Comparison of ENCODE assay signal across 8 mouse cellular contexts in the genomic region with DNA sequence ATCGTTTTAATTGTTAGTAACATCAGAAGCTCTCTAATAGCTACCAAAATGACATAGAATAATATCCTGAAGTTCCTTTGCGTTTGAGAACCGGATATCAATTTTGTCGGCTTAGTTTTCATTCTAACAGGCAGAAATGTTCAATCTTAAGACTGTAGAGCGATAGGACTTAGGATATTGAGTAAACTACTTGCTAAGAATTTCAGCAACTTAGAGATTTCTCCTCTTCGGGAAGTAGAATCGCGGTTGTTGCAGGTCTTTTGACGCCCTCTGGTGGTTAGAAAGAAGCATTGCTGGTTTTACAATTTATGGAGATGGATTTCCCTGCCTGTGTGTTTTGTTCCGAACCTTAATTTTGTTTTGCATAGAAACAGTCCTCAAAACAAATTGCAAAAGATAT. TPM values are rescaled to one million over a fixed set of nuclear protein-coding genes. Genes with fewer than 3 reads are reported as not detected.
DNase-seq lines count a peak whose midpoint lies in the region; ATAC-seq and TF ChIP-seq lines count a peak whose summit lies in the region.

No protein-coding gene starts in this region.

- no peak overlapping the region for H3K27ac ChIP-seq in kidney, adult 2 months (ENCODE audit: insufficient read depth, low read depth, low read length)
- H3K27ac ChIP-seq in forebrain, postnatal 0 days (ENCODE audit: low read depth, low read length), result no peak overlapping the region

- no peaks in the 10 kb centered on the region for H3K36me3 ChIP-seq in kidney, adult 2 months (ENCODE audit: control insufficient read depth, insufficient read depth, low read length)
- H3K36me3 ChIP-seq in G1E (replicated peaks), result no peaks in the 10 kb centered on the region
- no peaks in the 10 kb centered on the region for H3K36me3 ChIP-seq in forebrain, postnatal 0 days (ENCODE audit: insufficient read depth)

- H3K4me2 ChIP-seq in forebrain, postnatal 0 days (ENCODE audit: low read depth), result no peak overlapping the region

- TF ChIP-seq POLR2A in kidney, adult 2 months (IDR thresholded peaks at IDR 0.05; ENCODE audit: low read depth, low read length), result no peak

- DNase-seq in kidney, adult 2 months, result peak; percentile 13
- DNase-seq in kidney, postnatal 10 days, result no peak
- DNase-seq in CD4-positive helper T cell, adult 2 months (ENCODE audit: low read depth, low spot score), result peak; percentile 6
- DNase-seq in G1E (ENCODE audit: low spot score), result peak; percentile 4
- peak; percentile 76 for DNase-seq in forebrain, postnatal 0 days
- DNase-seq in gastrocnemius, adult 8-10 months (ENCODE audit: low spot score in 2 of 2), result no peak
- DNase-seq in thymus, postnatal 14 days, result no peak

- no peak overlapping the region for H3K4me3 ChIP-seq in kidney, adult 2 months (ENCODE audit: insufficient read depth, low read depth, low read length)
- no peak overlapping the region for H3K4me3 ChIP-seq in G1E (ENCODE audit: low read depth, low read length)
- H3K4me3 ChIP-seq in forebrain, postnatal 0 days (ENCODE audit: low read depth, low read length), result no peak overlapping the region

- 0 out of 2 replicates have a peak, but pooled peaks have one; percentile 31 for ATAC-seq in G1E (ENCODE audit: extremely low read depth, insufficient number of reproducible peaks, low FRiP score, poor library complexity, severe bottlenecking)
- ATAC-seq in forebrain, postnatal 0 days, result peak; percentile 66
- no peak for ATAC-seq in erythroblast, adult 5-6 weeks (replicated peaks; ENCODE audit: low FRiP score, poor library complexity, severe bottlenecking)

- TF ChIP-seq CTCF in kidney, adult 2 months (conservative IDR thresholded peaks at IDR 0.05; ENCODE audit: insufficient read depth, insufficient read length, low read depth, low read length), result 0 out of 2 replicates have a peak, but pooled peaks have one; percentile 10
- peak; percentile 69 for TF ChIP-seq CTCF in G1E (IDR thresholded peaks at IDR 0.05; ENCODE audit: low read depth, low read length)
- peak; percentile 89 for TF ChIP-seq CTCF in forebrain, postnatal 0 days (IDR thresholded peaks at IDR 0.05; ENCODE audit: low read depth)

- no peaks in the 10 kb centered on the region for H3K4me1 ChIP-seq in kidney, adult 2 months (ENCODE audit: control insufficient read depth, insufficient read depth, low read length)
- no peaks in the 10 kb centered on the region for H3K4me1 ChIP-seq in G1E (ENCODE audit: insufficient read depth, low read depth, low read length)
- H3K4me1 ChIP-seq in forebrain, postnatal 0 days (ENCODE audit: insufficient read depth), result no peaks in the 10 kb centered on the region

- no peak overlapping the region for H3K9ac ChIP-seq in forebrain, postnatal 0 days

- 17% methylated on average over 10 of the region's 10 CpGs for WGBS in kidney, adult 2 months
- WGBS in forebrain, postnatal 0 days, result 21% methylated on average over 10 of the region's 10 CpGs

- H3K27me3 ChIP-seq in kidney, adult 2 months (replicated peaks; ENCODE audit: control insufficient read depth, insufficient read depth, low read length), result no peaks in the 10 kb centered on the region
- no peaks in the 10 kb centered on the region for H3K27me3 ChIP-seq in G1E (ENCODE audit: insufficient read depth, low read length)
- no peaks in the 10 kb centered on the region for H3K27me3 ChIP-seq in forebrain, postnatal 0 days (ENCODE audit: insufficient read depth, low read length)

- H3K9me3 ChIP-seq in G1E (replicated peaks), result no peaks in the 10 kb centered on the region
- no peaks in the 10 kb centered on the region for H3K9me3 ChIP-seq in forebrain, postnatal 0 days (ENCODE audit: low read length)

RNA-seq across cellular contexts. Expression of gene B430218F22Rik, which starts 36.2 kb away (rescaled TPM):
- polyA plus RNA-seq in kidney, adult 2 months (2012; rRNA removed), result 0.14 and 0.20 TPM in 2 replicates
- total RNA-seq in G1E (2014; fragmentation: Nextera tagmentation) (not detected in 2 replicates), G1E (2017) (0.12 and 0.49 TPM in 2 replicates)
- polyA plus RNA-seq in G1E (2012), result 0.07 TPM in 1 of 2 replicates, not detected in the other
- 0.43 and 1.0 TPM in 2 replicates for total RNA-seq in forebrain, postnatal 0 days (2014; rRNA removed)
- 1.7 and 2.7 TPM in 2 replicates for polyA plus RNA-seq in forebrain, postnatal 0 days (2015; fragmentation: Nextera tagmentation; extraction: Ambion mirVana)
- not detected for total RNA-seq in gastrocnemius, adult 8-10 months (2022)
- not detected in 2 replicates for total RNA-seq in erythroblast, adult 5-6 weeks (2015; ENCODE audit: low replicate concordance)
- total RNA-seq in erythroblast, adult 5-6 weeks (2017; ENCODE audit: low replicate concordance), result not detected in 2 replicates

RNA-seq across cellular contexts. Expression of gene Mrps30, which starts 36.8 kb away (rescaled TPM):
- 15.5 and 19.8 TPM in 2 replicates for polyA plus RNA-seq in kidney, adult 2 months (2012; rRNA removed)
- 30.9 and 33.2 TPM in 2 replicates for total RNA-seq in G1E (2014; fragmentation: Nextera tagmentation)
- total RNA-seq in G1E (2017), result 43.4 and 50.6 TPM in 2 replicates
- polyA plus RNA-seq in G1E (2012), result 33.1 and 47.7 TPM in 2 replicates
- total RNA-seq in forebrain, postnatal 0 days (2014; rRNA removed), result 20.5 and 24.2 TPM in 2 replicates
- 31.1 and 37.5 TPM in 2 replicates for polyA plus RNA-seq in forebrain, postnatal 0 days (2015; fragmentation: Nextera tagmentation; extraction: Ambion mirVana)
- 10 to 100 TPM; 14.1 to 16.1 (median 15.0) TPM for total RNA-seq in gastrocnemius, adult 8-10 months (2022)
- total RNA-seq in erythroblast, adult 5-6 weeks (2015; ENCODE audit: low replicate concordance), result 6.9 and 14.6 TPM in 2 replicates
- 7.1 and 8.8 TPM in 2 replicates for total RNA-seq in erythroblast, adult 5-6 weeks (2017; ENCODE audit: low replicate concordance)

Comparison
In these comparisons a context has a peak if more than half of its experiments do, and no peak if none do; other contexts are left out.
1. DNase-seq: peak in kidney, adult 2 months (single experiment), CD4-positive helper T cell, adult 2 months (single experiment), G1E (single experiment) and forebrain, postnatal 0 days (single experiment); none in kidney, postnatal 10 days (single experiment), gastrocnemius, adult 8-10 months (0 of 2) and thymus, postnatal 14 days (single experiment).
2. CTCF ChIP-seq: peak in every context shown above with its lines; median percentile 89 in forebrain, postnatal 0 days; 69 in G1E; 10 in kidney, adult 2 months.